Mouse (Mus musculus): ENCODE measurements around the gene Lrp5.

The Lrp5 gene

DNA sequence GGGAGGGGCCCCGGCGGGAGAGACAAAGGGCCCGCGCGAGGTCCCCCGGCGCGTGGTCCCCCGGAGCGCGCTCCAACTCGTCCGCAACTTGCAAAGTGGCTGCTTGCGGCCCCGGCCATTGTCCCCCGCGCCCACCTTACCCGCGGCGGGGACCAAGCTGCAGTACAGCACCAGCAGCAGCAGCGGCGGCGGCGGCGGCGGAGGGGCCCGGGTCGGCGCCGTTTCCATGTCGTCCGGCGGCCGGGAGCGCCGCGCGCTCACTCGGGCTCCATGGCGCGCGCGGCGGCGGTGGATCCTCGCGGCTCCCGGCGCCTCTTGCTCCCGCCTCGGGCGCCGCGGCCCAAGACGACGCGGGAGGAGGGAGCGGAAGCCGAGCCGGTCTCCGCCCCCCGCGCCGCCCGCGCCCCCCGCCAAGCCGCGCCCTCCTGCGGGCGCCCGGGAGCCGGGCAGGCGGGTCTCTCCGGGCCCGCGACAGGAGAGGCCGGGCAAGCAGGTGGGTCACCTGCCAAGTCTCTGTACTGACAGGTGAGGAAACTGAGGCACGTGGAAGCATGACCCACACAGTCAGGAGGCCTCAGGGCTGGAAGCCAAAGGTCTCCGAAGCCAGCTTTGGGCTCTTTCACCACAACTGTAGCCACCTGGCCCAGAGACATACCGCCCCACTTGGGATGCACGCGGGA is at the start of gene Lrp5:
Gene Lrp5, minus strand, starts transcription at position 350 of the 680 bp plus-strand sequence.
- DNase-seq (ENCODE audit: extremely low spot score): peak; percentile 62

DNA sequence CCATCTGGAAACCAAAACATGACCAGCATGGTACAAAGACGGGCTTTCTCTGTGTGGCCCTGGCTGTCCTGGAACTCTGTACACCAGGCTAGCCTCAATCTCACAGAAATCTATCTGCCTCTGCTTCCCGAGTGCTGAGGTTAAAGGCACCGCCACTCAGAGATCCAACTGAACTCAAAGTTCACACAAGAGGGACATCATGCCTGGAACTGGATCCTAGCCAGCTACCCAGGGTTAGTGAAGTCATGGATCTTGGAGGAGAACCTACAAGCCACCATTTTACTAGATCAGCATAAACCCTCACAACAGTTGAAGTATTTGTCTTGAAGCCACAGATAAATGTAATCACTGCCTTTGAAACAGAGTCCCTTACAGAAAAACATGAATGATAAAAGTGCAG is 49.6 kb upstream of the Lrp5 start:
- DNase-seq (ENCODE audit: extremely low spot score): no peak

DNA sequence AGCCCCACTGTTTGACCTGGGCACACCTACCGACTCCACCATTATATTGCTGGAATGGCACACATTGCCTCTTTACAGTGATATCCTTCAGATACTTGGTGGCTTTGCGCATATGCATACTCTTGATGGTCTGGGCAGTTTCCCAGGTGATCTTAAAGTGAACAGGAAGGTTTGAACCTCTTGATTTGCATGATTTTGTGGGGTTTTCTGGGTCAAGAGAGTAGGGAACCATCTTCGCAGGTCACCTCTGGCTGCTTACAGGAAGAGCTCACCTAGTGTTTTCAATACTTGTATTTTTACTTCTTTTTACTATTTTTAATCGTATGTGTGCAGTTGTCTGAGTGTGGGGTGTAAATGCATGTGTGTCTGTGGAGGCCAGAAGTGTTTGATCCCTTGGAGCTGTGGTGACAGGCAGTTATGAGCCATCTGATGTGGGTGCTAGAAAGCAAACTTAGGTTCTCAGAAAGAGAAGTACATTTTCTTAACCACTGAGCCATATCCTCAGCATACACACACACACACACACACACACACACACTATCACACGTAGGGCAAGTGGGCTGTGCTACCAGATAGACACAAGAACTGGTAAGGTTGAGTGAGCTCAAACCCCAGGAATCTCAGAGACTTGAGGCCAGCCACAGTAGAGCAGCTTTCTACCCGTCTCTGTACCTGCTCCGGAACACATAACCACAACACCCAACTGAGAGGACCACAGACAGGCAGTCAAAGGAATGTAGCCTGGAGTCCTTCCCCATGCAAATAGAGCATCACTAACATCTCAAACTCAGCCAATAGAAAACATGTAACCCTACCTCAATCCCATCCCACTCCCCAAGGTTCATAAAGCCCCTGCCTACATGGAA is 44.6 kb upstream of the Lrp5 start:
- no peak for DNase-seq (ENCODE audit: extremely low spot score)

DNA sequence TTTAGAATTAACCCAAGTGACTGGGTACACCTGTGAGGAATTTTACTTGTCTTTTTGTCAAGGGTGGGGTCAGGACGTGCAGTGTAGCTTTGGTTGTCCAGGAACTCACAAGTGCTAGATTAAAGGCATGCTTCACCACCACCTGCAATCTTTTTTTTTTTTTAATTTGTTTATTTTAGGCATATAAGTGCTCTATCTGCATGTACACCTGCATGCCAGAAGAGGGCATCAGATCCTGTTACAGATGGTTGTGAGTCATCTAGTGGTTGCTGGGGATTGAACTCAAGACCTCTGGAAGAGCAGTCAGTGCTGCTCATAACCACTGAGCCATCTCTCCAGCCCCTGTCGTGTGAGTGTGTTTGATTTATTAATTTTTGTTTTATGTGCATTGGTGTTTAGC is 42.5 kb upstream of the Lrp5 start:
- DNase-seq (ENCODE audit: extremely low spot score): no peak

DNA sequence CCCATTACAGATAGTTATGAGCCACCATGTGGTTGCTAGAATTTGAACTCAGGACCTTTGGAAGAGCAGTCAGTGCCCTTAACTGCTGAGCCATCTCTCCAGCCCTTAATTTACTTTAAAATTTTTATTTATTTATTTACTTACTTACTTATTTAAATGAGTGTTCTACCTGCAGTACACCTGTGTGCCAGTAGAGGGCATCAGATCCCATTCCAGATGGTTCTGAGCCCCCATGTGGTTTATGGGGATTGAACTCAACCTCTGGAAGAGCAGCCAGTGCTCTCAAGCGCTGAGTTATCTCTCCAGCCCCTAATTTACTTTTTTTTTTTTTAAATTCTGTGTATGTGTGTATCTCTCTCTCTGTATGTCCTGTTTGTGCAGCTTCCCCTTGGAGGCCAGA is 38.4 kb upstream of the Lrp5 start:
- peak; percentile 61 for DNase-seq (ENCODE audit: extremely low spot score)

DNA sequence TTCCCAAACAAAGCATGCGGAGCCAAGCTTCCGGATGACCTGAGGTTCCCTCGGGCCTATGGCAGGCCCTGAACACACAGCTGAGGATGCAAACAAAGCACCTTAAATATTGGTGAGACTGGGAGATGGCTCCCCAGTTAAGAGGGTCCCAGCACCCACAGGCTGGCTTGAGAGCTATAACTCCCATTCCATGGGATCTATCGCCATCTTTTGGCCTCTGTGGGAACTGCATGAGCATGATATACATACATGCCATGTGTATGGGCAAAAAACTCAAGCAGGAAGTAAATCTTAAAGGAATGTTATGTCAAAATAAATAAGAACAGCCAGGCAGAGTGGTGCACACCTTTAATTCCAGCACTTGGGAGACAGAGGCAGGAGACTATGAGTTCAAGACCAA is 37.5 kb upstream of the Lrp5 start:
- DNase-seq (ENCODE audit: extremely low spot score): no peak

DNA sequence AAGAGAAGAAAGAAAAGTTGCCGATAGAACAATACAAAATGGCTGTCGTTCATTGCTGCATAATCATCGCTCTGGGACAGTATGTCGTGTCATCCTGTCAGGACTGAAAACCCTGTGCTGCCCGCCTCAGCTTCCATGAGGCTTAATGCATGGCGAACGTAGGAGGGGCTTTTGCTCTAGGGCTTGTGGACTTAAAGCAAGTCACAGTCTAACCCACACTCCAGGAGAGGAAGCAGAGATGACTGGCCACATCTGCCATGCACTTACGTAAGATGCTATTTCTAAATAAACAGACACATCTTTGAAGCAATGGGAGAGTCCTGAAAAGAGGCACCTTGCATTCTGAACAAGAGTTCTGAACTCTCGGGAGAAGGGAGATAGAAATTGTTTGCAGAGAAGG is 36.8 kb upstream of the Lrp5 start:
- no peak for DNase-seq (ENCODE audit: extremely low spot score)

DNA sequence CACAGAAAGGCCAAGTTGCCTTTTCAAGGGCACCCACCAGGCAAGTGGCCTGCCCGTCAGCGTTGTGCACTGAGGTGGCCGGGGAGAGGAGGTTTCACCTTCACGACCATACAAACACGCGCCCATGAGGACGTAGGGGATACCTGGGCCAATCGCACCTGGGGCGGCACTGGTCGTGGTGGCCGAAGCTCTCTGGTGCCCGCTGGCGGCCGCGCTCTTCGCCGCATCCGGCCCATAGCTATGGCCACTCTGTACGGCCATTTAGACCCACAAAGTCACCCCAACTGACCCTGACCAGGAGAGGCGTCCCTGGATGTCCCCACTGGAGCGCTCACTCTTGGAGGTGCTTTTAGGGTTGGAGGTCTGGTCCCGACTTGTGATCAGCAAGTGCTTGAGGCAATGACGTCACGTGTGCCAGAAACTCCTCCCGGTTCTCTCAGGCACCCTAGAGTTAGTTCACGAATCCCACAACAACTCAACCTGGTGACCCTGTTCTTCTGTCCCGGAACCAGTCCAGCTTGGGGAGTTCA is 33.1 kb upstream of the Lrp5 start:
- peak; percentile 74 for DNase-seq (ENCODE audit: extremely low spot score)

DNA sequence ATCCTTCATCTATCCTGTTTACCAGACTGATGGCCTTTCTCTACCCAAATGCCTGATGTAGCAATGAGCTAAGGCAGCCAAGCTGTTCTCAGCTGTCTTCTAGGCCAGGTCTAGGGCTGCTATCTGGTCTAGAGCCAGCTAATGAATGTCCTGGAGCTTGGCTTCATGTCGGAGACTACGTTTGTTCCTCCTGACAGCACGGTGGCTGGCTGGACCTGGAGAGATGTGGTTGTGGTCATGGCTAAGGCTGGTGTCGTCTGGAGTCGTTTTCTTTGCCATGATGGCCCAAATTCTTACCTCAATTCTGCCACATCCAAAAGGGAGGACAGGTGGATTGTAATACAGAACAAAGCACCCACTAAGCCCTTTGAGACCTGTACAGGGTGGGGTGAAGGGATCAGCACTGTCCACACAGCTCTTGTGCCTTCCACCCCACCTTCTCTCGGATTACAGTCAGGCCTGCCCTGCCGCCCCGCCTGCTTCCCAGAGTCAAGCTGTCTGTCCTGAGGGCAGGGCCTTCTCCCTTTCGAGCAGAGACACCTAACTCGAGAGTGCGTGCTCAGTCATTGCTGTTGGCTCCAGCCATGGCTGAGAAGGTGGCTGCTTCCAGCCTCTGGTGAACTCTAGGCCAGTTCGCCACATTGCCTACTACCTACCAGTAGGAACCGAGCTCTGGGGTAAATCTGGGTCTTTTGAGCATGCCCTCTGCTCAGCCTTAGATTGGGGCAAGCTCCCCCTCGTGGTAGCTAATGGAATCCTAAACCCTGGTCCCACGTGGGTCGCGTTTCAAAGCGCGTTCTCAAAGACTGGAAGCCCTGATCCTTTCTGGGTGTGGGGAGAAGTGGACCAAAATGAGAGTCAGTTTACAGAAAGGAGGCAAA is 32.4 kb upstream of the Lrp5 start:
- no peak for DNase-seq (ENCODE audit: extremely low spot score)

DNA sequence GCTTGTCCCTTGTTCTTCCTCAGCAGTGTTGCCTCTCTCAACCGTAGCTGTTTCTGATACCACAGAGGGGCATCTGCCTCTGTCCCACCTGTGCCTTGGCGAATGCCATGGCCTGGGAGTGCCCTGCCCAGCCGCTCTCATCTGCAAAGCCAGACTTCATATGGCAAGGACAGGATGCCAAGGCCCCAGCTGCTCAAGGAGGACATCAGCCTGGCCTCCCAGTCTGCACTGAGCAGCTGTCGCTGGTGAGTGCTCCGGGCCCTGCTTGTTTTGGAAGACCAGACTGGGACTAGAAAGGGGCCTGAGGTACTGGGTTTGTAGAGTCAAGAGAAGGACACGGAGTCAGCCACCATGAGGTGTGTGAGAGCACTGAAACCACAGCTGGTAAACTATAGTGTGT is 28.0 kb upstream of the Lrp5 start:
- no peak for DNase-seq (ENCODE audit: extremely low spot score)

DNA sequence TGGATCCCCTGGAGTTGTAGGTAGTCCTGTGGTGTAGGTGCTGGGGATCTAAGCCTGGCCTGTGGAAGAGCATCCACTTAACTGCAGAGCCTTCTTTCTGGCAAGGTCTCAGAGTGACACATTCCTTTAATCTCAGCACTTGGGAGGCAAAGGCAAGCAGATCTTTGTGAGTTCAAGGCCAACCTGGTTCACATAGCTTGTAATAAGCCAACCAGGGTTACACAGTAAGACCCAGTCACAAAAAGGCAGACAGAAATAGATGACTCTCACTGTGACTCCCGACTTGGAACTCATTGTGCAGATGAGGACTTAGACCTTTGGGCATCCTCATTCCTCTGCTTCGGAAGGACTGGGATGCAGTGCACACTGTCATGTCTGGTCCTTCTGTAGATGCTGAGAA is 24.1 kb upstream of the Lrp5 start:
- no peak for DNase-seq (ENCODE audit: extremely low spot score)

DNA sequence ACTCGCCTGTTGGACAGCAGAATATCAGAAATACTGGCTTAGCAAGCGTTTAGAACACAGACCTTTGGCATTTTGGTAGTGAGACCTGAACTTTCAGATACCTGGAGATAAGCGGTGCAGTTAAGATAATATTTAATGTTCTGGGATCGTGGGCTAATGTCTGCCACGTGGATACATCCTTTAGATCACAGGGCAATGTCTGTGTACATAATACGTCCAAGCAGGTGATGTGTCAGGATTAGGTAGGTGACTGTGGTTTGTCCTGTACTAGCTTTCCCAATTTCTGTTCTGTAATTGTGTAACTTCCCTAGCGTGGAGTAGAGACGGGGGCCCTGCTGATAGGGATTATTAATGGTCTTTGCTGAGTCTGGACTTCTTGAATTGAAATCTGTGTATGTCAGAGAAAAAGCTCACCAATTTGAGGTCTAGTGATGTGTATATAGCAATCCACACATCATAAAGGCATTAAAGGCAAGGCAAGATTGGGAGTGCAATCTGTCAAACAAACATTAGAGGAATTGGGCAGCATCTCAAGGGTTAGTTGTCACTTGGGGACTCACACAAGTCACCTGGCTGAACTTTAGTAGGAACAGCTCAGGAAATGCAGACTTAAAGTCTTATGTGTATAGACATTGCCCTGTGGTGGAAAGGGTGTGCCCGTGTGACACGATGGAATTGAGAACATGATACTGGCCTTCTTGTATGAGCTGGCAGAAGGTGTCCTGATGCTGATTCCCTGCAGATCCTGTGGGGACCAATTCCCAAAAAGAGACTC is 22.8 kb upstream of the Lrp5 start:
- DNase-seq (ENCODE audit: extremely low spot score): no peak

DNA sequence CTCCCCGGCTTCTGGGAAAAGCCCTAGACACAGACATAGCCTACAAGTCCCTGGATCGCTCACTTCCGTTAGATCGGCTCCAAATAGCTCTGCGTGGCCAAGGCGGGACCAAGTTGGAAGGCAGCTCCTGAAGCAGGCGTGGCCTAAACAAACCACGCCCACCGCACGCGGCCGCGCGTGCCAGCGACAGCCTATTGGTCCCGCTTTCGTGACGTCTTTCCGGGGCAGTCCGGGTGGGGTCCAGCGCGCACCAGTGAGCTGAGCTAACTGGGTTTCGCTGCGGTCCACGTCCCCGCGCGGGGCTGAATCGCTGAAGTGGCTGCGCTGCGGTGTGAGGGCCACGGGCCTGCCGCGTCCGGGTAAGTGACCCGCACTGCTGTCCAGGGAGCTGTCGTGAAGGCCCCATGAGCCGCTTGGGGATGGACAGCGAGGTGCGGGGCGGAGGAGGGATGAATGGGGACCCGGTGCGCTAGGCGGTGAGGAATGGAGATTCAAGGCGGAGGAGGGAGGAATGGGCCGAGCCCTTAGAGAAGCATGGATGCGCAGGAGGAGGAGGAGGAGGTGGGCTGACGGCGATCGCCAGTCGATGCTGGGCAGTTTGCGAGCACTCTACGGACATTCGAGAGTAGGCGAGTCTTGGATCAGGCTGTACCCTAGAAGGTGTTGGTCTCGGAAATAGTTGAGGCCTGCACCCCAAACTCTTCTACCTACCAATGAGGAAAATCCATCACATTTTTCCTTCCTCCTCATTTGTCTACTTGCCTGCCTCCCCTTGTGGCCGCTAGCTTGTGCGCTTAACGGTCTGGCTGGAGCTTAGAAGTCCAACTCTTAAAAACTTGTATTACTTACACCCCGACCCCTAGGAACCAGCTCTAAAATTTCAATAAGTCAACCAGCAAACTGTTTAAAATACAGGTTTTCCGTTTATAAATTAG is 22.0 kb upstream of the Lrp5 start, which contains the start of gene 1810055G02Rik:
Gene 1810055G02Rik, plus strand, starts transcription at position 216 of the 935 bp plus-strand sequence.
- DNase-seq (ENCODE audit: extremely low spot score): peak; percentile 99

DNA sequence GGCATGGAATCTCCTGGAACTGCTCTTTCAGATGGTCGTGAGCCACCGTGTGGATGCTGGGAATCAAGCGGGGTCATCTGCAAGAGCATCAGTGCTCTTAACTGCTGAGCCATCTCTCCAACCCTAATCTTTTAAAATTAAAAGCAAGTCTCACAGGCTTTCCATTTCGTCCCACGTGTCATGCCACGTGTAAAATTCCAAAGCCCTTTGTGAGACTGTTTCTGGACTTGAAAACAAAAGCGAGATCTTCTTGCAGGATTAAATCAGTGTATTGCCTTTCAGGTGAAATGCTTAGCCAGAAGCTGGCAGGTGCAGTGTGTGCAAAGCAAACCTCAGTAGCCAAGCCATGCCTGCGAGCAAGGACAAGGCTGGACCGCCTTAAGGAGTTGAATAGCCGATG is 21.2 kb upstream of the Lrp5 start:
- no peak for DNase-seq (ENCODE audit: extremely low spot score)

DNA sequence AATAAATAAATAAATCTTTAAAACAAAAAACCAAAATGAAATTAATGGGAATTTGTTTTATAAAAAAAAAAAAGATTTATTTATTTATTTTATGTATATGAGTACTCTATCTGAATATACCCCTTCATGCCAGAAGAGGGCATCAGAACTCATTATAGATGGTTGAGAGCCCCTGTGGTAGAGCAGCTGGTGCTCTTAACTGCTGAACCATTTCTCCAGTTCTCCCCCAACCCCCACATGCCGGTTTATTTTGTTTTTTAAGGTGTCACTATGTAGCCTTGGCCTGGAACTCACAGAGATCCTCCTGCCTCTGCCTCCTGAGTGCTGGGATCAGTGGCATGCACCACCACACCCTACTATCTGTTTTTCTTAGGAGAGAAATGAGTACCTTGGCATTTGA is 19.9 kb upstream of the Lrp5 start:
- no peak for DNase-seq (ENCODE audit: extremely low spot score)

DNA sequence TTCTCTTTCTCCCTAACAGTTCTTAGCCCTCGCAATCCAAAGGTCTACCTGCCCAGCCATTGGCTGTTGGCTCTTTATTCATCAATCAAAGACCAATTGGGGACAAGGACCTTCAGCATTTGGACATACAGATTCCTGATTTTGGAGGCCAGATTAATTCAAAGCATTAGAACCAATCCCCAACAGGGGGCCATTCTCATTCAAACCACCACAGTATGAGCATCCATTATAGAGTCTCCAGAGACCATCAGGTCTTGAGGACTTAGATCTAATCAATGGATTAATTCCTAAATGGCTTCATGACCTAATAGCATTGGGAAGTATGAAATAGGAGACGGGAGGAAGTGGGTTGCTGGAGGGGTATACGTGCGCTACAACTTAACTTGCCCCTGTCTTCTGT is 16.1 kb upstream of the Lrp5 start:
- no peak for DNase-seq (ENCODE audit: extremely low spot score)

DNA sequence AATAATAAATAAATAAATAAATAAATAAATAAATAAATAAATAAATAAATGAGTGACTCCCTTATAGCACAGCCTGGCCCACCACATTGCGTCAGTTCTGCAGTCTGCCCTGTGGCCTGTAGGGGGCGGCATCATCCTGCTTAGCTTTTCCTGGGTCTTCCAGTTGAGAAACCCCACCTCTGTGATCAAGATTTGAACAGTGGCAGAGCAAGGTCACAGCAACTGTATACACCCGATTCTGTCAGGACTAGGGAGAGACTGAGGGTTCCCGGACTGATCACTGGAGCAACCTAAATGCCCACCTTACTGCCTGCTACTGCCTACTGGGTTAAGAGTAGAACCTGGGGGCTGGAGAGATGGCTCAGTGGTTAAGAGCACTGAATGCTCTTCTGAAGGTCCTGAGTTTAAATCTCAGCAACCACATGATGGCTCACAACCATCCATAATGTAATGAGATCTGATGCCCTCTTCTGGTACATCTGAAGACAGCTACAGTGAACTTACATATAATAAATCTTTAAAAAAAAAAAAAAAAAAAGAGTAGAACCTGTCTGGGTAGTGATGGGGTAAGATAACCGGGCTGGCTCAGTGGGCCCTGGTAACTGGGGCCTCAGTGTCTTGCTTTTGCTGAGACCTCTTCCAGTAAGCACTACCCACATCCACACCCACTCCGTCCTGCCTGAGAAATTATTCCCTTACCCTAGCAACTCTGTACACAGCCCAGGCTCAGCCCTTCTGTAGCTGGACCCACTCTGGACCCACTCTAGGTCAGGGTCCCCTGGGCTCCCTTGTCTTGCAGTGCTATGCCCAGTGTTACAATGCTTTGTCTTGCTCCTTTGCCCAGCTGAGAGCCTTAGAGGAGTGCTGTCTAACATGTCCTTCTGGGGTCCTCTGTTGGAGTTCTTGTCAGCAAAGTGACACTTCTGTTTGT is 13.4 kb upstream of the Lrp5 start:
- DNase-seq (ENCODE audit: extremely low spot score): peak; percentile 85

DNA sequence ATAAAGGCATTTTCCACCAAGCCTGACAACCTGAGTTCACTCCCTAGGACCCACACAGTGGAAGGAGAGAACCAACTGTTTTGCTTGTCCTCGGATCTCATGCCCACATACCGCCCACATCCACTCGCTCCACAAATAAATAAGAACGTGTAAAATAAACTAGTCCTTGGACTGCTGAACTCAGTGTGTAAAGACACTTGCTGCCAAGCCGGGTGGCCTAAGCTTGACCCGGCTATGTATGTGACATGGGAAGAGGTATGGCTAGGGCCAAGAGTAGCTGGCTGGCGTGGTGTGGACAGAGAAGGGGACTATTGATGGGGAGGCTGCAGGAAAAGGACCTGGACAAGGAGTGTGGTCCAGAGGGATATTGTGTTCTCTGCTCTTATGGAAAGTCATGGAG is 11.7 kb upstream of the Lrp5 start:
- DNase-seq (ENCODE audit: extremely low spot score): no peak

DNA sequence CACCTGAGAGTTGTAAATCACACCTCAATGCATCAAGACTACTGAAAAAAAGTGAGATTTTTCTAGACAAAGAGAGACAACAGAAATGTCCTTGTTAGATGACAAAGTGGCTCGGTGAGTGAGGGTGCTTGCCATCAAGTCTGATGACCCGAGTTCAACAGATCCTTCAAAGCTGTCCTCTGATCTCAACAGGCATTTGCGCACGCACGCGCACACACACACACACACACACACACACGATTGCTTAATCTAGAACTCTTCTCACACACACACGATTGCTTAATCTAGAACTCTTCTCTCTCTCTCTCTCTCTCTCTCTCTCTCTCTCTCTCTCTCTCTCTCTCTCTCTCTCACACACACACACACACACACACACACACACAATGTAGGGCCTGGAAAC is 9.6 kb upstream of the Lrp5 start:
- no peak for DNase-seq (ENCODE audit: extremely low spot score)

All from embryo, embryonic 9.5 days (tissue).